Mouse (Mus musculus) ES-Bruce4 (cell line): ENCODE measurements around the gene Limk2. TPM values are rescaled to one million over a fixed set of nuclear protein-coding genes. Genes with fewer than 3 reads are reported as not detected.

Source experiments
- H3K27ac ChIP-seq: 2 replicates; pipeline ENCODE4 v1.5.1; 2012; ENCODE audit warnings: low read length, inconsistent platforms; ENCODE audit not compliant: insufficient read depth
- H3K27me3 ChIP-seq: 2 replicates; pipeline ENCODE4 v1.6.1; 2012; ENCODE audit warnings: mild to moderate bottlenecking, low read length, inconsistent platforms; ENCODE audit not compliant: control insufficient read depth, poor library complexity, insufficient read depth, severe bottlenecking
- H3K36me3 ChIP-seq: 2 replicates; pipeline ENCODE4 v1.6.1; 2012; ENCODE audit warnings: inconsistent platforms, mild to moderate bottlenecking, low read length, moderate library complexity; ENCODE audit not compliant: control insufficient read depth, poor library complexity, insufficient read depth, severe bottlenecking
- H3K4me1 ChIP-seq: one replicate; pipeline ENCODE4 v1.8.1; 2011; ENCODE audit warnings: low read length; ENCODE audit not compliant: control insufficient read depth, insufficient read depth
- H3K4me3 ChIP-seq: 2 replicates; pipeline ENCODE4 v1.5.1; 2011; ENCODE audit warnings: low read depth, mild to moderate bottlenecking, low read length
- H3K9ac ChIP-seq: 2 replicates; pipeline ENCODE4 v1.6.1; 2012; ENCODE audit warnings: low read depth, mild to moderate bottlenecking, inconsistent platforms; ENCODE audit not compliant: poor library complexity, severe bottlenecking
- H3K9me3 ChIP-seq: replicated peaks from 2 replicates; pipeline ENCODE4 v1.6.1; 2012; ENCODE audit warnings: mild to moderate bottlenecking, low read length, inconsistent platforms; ENCODE audit not compliant: control insufficient read depth, poor library complexity, insufficient read depth, severe bottlenecking
- CTCF ChIP-seq: IDR thresholded peaks from one replicate; pipeline ENCODE4 v1.8.1; 2011; ENCODE audit warnings: low read depth, low read length
- EP300 ChIP-seq: IDR thresholded peaks from 2 replicates; pipeline ENCODE4 v1.6.1; 2011; ENCODE audit warnings: low read depth, low read length; ENCODE audit not compliant: insufficient read depth
- POLR2A ChIP-seq: IDR thresholded peaks from one replicate; pipeline ENCODE4 v1.8.1; 2011; ENCODE audit warnings: low read length; ENCODE audit not compliant: insufficient read depth
- polyA plus RNA-seq: library from polyadenylated mRNA; stranded (reverse); fragments of >200 nt; gene quantifications from 2 replicates; pipeline ENCODE4 v1.2.4, GENCODE M21; 2011; ENCODE audit warnings: low read depth; ENCODE audit not compliant: missing spikeins, insufficient read depth, insufficient read length

Gene Limk2
- polyA plus RNA-seq, 1 experiment: 186 TPM

- H3K9ac ChIP-seq: no peak overlapping the region
- no peak overlapping the region for H3K4me3 ChIP-seq
- TF ChIP-seq CTCF (no peak), POLR2A (no peak), EP300 (no peak)
- H3K9me3 ChIP-seq: no peaks in the 10 kb centered on the region
- H3K36me3 ChIP-seq: peaks cover 6% of the 10 kb centered on the region
- no peaks in the 10 kb centered on the region for H3K27me3 ChIP-seq
- H3K4me1 ChIP-seq: peaks cover 4% of the 10 kb centered on the region
- no peak overlapping the region for H3K27ac ChIP-seq
Observed at GRCm38 (mm10) chr11:3404287-3405047, 4.5 kb downstream of the Limk2 start.

DNA sequence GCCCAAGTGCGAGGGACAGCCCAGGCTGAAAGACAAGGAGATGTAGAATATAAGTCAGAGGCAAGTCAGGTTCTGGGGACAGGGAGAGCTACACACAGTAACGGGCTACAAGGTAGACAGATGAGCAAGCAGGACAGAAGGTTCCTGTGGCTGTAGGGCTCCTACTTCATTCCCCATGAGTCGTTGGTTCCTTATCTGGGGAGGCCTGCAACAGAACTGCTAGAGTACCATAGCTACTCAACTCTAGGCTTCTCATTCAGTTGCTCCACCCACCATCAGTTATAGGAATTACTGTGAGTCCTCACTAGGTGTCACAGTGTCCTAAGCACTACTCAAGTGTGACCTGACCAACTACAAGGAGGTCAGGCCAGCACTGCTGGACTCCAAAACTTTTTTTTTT is 6.0 kb downstream of the Limk2 start:
- Histone ChIP-seq H3K4me1 (peaks cover 4% of the 10 kb centered on the region), H3K4me3 (no peak overlapping the region), H3K36me3 (peaks cover 6% of the 10 kb centered on the region), H3K9me3 (no peaks in the 10 kb centered on the region), H3K27ac (no peak overlapping the region), H3K27me3 (no peaks in the 10 kb centered on the region), H3K9ac (no peak overlapping the region)
- TF ChIP-seq EP300: no peak
- no peak for TF ChIP-seq POLR2A
- no peak for TF ChIP-seq CTCF

DNA sequence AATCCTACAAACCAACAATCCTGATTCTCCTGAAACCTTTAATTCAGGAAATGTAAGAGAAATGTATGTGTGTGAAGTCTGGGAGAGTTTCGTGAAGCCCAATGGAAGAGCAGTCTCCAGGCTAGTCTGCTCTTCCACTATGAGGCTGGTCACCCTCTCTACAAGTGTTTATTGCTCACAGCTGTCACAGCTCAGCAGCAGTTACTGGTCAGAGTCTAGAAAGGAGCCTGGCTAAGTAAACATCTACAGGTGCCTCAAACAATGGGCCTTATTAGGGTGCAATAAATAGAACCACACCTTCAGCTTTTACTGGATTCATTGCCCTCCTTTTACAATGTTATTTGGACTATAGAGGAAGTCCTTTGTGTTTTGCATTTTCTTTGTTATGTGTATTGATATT is 10.7 kb downstream of the Limk2 start:
- Histone ChIP-seq H3K4me3 (no peak overlapping the region), H3K4me1 (peaks cover 6% of the 10 kb centered on the region), H3K27me3 (no peaks in the 10 kb centered on the region), H3K9me3 (no peaks in the 10 kb centered on the region), H3K36me3 (0 out of 2 replicates have a peak, but pooled peaks cover 2% of the 10 kb centered on the region), H3K27ac (no peak overlapping the region), H3K9ac (no peak overlapping the region)
- TF ChIP-seq CTCF (no peak), EP300 (no peak)

DNA sequence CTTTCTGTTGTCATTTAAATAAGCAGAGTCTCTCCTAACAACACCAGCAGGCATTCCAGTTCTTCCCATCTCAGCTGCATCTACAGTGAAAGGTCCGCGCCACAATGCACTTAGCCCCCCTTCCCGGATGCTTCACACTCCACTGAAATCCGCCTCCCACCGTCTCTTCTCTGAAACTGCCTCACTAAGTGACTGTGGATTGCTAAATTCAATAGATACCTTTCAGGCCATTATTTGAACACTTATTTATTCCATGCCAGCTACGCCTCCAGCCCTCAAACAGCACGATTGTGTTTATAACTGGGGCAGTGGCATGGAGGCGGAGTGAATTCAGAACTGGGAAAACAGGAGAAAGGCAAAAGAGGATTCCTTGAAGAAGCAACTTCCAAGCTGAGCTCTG is 12.4 kb downstream of the Limk2 start:
- 0 out of 2 replicates have a peak, but pooled peaks cover 2% of the 10 kb centered on the region for H3K36me3 ChIP-seq
- no peaks in the 10 kb centered on the region for H3K27me3 ChIP-seq
- peaks cover 4% of the 10 kb centered on the region for H3K4me1 ChIP-seq
- no peaks in the 10 kb centered on the region for H3K9me3 ChIP-seq
- H3K9ac ChIP-seq: no peak overlapping the region
- peak overlapping the region; percentile 55 for H3K27ac ChIP-seq
- no peak for TF ChIP-seq CTCF
- no peak for TF ChIP-seq POLR2A
- TF ChIP-seq EP300: no peak
- no peak overlapping the region for H3K4me3 ChIP-seq

- H3K27me3 ChIP-seq: no peaks in the 10 kb centered on the region
- TF ChIP-seq POLR2A (no peak), EP300 (no peak), CTCF (no peak)
- no peaks in the 10 kb centered on the region for H3K9me3 ChIP-seq
- H3K4me3 ChIP-seq: no peak overlapping the region
- 0 out of 2 replicates have a peak, but pooled peaks cover 2% of the 10 kb centered on the region for H3K36me3 ChIP-seq
- no peak overlapping the region for H3K27ac ChIP-seq
- peaks cover 5% of the 10 kb centered on the region for H3K4me1 ChIP-seq
- no peak overlapping the region for H3K9ac ChIP-seq
Observed at GRCm38 (mm10) chr11:3396091-3396490, 12.9 kb downstream of the Limk2 start.

GRCm38 (mm10) chr11:3394520-3394919 is 14.5 kb downstream of the Limk2 start:
- Histone ChIP-seq H3K27me3 (no peaks in the 10 kb centered on the region), H3K36me3 (0 out of 2 replicates have a peak, but pooled peaks cover 2% of the 10 kb centered on the region), H3K4me3 (no peak overlapping the region), H3K9ac (no peak overlapping the region), H3K4me1 (peaks cover 5% of the 10 kb centered on the region), H3K27ac (no peak overlapping the region), H3K9me3 (no peaks in the 10 kb centered on the region)
- TF ChIP-seq EP300 (no peak), POLR2A (no peak), CTCF (no peak)
